Mouse (Mus musculus) heart, postnatal 10 days (tissue): ENCODE measurements at regions not wholly inside any gene's neighbourhood (a gene's known extent, or its start where the extent isn't known, plus 50 kb on each side); places are given as distances from the start of the nearest gene placed in this dataset.

Experiments
- DNase-seq, 2 experiments: peaks; one replicate each; pipeline ENCODE4 v3.0.0; 2021
- intact Hi-C: fragments of 180-260 bp; cut with DNase I; formaldehyde crosslinking; loops from one replicate; pipeline ENCODE4 v1.15.1; 2025

DNA sequence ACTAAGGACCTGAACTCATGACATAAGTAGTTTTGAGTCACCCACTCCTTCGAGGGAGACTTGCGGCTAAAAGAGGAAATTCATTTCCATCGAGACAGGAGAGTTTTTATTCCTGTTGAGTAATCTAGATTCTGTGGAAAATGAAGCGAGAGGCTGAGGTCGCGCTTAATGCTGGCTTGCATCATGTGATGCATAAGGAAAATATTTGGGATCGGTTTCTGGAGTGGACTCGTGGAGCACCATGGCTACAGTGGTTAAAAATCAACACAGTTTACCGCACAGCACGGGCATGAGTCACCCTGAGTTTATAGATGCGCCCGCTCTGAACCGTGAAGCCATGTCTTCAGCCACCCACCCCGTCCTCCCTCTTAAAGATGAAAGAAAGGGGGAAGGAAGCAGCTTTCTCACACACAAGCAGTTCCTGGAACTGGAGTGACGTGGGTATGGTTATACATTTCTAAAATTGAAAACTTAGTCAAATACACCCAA is 70.3 kb upstream of the 1700021F07Rik start:
- DNase-seq, result no peak
- intact Hi-C loops, result loop anchor here (2.0 to 5.0 kb wide), 4 partner anchors 95 to 223 kb away; partner anchors contain the start of gene Pmepa1

DNA sequence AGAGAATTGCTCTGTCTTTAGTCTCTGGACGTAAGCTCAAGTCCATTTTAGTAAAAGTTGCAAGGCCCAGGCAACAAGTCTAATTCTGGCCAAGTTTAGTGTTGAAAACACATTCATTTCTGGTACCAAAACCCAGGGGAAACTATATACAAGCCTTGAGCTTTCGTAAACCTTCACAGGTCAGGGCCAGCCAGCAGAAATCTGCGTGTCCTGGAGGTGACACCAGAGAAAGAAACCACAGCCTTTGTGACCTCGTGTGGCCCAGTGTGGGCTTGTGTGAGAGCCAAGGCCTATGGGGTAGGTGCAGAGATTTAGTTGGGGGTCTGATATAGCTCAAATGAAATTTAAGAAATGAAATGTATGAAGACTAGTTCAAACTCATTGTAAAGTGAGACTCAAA is 69.6 kb upstream of the 1700021F07Rik start:
- DNase-seq, result no peak
- intact Hi-C loops, result loop anchor here (2.0 to 5.0 kb wide), 4 partner anchors 95 to 224 kb away; partner anchors contain the start of gene Pmepa1

DNA sequence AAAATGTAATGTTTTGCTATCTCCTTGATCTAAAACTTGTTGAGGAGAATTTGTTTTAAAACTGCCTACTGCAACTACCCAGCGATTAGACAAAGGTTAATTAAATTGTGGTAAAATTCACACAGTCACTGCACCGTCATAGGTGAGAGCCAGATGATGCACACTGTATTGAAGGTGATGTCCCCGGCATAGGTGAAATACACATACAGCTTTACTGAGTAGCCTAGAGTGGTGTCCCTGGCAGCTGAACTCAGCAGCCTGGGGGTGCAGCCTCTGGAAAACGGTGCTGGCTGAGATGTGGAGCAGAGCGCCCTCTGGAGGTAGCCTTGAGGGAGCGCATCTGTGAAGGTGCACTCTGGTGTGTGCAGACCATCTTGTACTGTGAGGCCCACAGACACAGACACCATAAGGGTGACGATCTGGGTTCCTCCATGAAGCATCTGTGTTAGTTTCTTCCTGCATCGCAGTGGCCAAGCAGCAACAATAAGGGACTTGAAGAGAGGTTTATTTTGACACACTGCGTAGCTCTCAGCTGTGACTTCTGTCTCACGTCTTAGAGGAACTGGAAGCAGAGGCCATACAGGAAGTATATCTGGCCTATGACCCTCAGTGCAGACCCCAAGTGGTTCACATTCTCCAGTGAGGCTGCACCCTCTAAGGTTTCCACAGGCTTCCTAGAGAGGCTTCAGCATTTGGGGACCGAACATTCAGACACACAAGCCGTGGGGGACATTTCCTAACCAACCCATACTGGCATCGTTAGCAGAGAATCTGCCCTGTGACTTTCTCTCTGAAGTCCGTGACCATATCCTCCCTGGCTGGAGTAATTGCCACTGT is 68.6 kb upstream of the 1700021F07Rik start:
- intact Hi-C loops, result loop anchor here (2.0 to 5.0 kb wide), 4 partner anchors 94 to 225 kb away; partner anchors contain the start of gene Pmepa1
- peak in 1 of 2 experiments; percentile 57 for DNase-seq

DNA sequence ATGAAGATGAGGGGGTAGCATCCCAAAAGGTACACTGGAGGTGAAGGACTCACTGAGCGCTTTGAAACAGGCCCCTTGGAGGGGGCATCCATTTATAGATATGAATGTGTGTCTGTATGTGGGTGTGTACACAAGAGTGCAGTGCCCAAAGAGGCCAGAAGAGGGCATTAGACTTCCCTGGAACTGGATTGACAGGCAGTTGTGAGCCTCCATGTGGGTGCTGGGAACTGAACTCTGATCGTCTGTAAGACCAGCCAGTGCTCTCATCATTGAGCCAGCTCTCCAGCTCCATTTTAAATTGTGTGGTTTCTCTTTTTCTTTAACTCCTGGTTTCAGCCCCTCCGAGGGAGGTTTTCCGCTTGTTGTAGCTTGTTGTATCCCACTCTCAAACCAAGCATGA is 67.6 kb upstream of the 1700021F07Rik start:
- no peak for DNase-seq
- intact Hi-C loops, result loop anchor here (5.0 kb wide), 3 partner anchors 93 to 177 kb away; partner anchors contain the start of gene Pmepa1

DNA sequence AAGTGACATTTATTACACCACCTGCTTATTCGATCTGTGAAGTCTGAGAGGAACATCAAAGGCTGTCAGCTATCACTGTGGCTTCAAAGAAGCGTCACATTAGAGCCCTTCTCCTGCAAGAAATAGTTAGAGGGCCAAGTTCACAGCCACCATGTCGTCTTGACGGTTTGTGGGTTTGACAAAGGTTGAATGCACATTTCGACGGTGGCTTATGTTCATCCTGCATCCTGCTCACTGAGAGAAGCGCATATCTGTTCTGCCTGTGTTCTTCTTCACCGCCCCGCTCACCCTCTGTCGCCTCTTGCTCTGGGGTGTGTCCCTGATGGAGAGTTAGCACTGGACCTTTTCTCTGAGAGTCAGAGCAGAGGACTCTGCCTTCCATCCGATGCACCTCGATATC is 67.2 kb upstream of the 1700021F07Rik start:
- no peak for DNase-seq
- intact Hi-C loops, result no loop called here

DNA sequence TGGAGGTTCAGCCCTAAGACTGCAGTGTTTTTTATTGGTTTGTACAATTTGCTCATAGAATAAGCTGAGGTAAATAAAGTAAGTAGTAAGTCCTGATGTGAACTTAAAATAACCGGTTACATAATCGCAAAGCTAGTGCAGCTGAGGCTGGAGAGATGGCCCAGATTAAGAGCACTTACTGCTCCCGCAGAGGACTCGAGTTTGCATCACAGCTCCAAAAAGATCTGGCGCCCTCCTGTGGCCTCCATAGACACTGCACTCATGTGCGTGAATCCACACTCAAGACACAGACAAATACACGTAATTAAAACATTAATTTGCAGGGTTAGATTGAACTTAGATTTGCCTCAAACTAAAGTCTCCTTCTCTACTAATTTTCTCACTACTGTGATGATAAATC is 66.3 kb upstream of the 1700021F07Rik start:
- intact Hi-C loops, result no loop called here
- no peak for DNase-seq

DNA sequence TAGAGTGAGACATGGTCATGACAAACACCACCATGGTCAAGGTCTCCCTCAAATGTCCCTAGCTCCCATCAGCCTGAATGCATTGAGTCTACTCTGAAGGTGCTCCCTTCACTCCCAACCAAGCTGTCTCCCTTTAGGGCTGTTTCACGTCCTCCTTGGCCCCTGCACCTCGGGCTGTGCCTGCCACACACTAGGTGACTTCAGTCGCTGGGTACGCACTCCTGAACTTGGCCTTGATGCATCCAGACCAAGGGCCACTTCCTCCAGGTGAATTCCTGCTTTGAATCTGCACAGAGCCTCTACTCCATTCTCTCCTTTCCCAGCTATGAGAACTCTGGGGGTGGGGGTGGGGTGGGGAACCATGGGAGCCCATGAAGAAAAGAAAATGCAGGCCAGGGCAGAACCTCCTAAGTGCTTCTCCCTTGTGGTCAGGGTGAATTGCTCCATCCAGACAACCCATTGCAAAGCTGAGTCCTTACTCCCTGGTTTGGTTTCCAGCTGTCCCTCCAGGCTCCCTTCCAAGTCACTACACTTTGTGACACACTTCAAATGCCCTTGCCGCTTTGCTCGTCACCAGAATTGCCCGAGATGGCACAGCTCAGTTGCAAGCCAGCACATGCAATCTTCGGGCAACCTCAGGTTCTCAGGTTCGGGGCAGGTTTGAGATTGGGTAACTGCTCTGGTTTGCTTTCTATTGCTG is 65.3 kb upstream of the 1700021F07Rik start:
- no peak for DNase-seq
- intact Hi-C loops, result no loop called here

DNA sequence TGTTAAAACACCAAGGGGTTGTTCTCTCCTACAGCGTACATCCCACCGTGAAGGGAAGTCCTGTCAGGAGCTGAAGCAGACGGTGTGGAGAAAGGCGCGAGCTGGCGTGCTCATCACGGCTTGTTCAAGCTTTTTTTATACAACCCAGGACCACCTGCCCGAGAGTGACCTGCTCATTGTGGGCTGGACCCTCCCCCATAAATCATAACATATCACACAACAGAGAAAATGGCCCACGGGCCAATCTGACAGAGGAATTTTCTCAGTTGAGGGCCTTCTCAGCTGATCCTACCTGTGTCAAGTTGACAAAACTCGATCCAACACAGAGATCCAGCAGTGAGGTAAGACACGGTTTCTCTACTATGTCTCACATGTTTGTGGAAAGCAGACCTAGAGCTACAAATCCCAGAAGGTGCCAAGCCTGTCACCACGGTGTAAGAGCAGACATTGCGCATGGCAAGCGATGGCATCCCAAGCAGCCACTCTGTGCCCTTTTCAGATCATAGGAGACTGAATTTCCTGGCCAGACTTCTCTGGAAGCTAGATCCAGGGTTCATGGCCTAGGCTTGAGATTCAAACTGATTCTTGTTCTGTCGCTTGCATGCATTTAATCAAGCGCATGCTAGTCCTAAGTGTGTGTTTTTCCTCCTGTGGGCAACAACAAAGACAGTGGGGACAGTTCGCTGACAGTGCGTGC is 64.6 kb upstream of the 1700021F07Rik start:
- no peak for DNase-seq
- intact Hi-C loops, result no loop called here

DNA sequence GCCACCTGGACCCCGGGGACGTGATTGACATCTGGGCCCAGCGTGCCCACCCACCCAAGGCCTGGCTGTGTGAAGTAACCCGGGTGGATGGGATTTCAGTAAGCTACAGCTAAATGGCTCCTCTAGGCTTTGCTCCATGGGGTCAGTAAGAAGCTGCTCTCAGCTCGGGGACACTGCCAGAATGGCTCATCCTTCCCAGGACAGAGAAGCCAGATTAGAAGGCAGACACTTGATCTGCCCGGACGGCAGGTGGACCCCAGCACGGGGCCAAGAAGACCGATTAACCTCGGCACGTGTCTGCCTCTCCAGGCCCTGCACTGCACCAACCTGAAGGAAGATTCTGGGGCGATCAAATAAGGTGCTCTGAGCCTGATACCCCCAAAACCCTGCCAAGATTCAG is 63.5 kb upstream of the 1700021F07Rik start:
- no peak for DNase-seq
- intact Hi-C loops, result no loop called here

DNA sequence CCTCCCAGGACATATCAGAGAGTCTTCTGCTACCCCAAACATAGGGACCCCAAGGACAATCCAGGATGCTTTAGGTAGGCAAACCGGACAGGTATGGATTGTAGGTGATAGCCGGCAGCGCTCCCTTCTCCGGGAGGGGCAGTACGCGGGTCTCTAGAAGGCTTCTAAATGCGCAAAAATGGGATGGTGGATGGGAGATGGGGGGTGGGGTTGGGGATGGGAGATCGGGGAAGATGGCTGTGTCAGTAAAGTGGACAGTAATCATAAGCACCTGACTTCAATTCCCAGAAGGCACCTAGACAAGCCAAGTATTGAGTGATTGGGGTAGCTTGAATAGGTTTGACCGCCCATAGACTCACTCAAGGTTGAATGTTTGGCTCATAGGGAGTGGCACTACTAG is 59.1 kb upstream of the 1700021F07Rik start:
- intact Hi-C loops, result loop anchor here (5.0 kb wide), 1 partner anchor 356 kb away; no protein-coding TSS in a partner anchor
- DNase-seq, result no peak

DNA sequence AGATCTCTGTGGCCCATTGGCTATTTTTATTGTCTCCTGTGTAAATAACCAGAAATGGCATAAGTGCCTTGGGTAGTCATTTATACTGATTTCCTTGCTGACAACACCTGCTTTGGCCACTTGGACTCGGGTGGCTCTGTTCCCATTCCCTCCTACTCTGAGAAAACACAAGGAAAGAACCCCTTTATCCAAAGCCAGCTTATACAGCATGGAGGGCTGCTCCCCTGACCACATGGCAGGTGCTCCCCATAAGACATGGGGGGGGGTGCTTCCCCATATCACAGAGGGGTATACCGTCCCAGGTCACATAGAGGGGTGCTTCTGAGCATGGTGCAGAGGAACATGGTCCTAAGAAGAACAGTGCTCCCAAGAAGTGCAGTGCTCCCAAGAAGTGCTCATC is 57.8 kb upstream of the 1700021F07Rik start:
- no peak for DNase-seq
- intact Hi-C loops, result loop anchor here (5.0 kb wide), 1 partner anchor 357 kb away; no protein-coding TSS in a partner anchor

DNA sequence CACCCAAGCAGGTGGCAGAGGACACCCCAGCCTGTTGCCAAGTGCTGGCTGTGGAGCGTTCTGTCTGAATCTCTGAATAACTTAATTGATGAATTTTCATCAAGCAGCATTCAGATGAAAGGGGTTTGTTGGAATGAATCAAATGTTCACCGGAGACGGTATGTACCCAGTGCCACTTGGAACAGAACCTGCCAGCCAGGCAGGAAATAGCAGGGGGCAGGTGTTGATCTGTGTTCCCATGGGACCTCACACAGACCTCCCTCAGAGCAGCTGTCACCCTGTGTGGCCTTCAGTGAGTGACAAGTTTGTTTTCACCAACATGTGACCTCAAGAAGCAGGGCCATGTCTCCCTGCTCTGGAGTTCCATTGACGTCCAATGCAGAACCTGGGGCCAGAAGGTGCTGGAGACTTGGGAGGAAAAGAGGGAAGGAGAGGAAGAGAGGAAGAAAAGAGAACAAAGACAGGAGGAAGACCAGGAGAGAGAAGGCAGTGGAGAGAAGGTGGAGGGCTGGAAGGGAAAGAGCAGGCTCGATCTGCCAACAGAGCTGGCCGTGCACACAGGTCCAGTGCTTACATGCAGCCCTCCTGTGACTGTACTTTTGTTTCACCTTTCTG is 57.3 kb upstream of the 1700021F07Rik start:
- intact Hi-C loops, result no loop called here
- DNase-seq, result no peak

DNA sequence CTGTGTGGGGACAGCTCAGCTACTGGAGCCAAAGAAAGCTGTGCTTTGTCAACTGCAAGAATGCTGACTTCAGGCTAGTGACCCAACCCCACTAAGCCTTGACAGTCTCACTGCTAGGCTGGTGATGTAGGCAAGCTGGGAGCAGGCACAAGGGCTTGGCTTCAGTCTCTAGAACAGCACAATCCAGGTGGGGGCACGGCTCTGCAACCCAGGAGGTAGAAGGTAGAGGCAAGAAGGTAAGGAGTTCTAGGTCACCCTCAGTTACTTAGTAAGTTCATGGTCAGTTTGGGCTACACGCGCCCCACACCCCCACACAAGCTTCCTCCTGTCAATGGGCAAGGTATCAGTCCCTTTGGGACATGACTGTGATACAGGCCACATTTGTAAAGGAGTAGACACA is 54.2 kb upstream of the 1700021F07Rik start:
- no peak for DNase-seq
- intact Hi-C loops, result no loop called here

DNA sequence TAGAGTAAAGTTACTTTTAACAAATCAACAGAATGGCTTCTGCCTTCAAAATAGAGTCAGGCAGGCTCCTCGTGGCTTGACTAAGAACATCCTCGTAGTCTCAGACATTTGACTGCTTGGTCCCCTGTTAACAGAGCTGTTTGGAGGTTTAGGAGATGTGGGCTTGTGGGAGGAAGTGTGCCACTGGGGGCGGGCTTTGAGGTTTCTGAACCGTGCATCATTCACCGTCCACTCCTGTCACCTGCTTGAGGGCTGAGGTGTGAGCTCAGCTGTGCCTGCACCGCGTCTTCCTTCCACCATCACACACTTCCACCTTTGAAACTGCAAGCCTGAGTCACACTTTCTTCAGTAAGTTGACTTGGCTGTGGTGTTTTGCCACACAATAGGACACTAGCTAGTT is 52.6 kb upstream of the 1700021F07Rik start:
- no peak for DNase-seq
- intact Hi-C loops, result no loop called here
